In genomic region chr1:171285096-171285892, GRCm38 (mm10) we compare ENCODE assay signal across 8 mouse cellular contexts. TPM values are rescaled to one million over a fixed set of nuclear protein-coding genes. Genes with fewer than 3 reads are reported as not detected.
DNase-seq lines count a peak whose midpoint lies in the region; TF ChIP-seq lines count a peak whose summit lies in the region.

No protein-coding gene starts in this region.

- peak overlapping the region; percentile 48 for H3K27ac ChIP-seq in gastrocnemius, adult 2 months
- H3K27ac ChIP-seq in embryonic facial prominence, embryonic 10.5 days (replicated peaks), result no peak overlapping the region

- no peak for TF ChIP-seq POLR2A in myocyte (IDR thresholded peaks at IDR 0.05; ENCODE audit: insufficient read length, low read depth)

- intact Hi-C loops in gastrocnemius, adult 2 months (cut with DNase I), result loop anchor here (10.0 kb wide), 1 partner anchor 170 kb away; the partner anchor contains the start of gene Cfap126
- intact Hi-C loops in gastrocnemius, postnatal 36 days (cut with DNase I), result loop anchor here (10.0 kb wide), 1 partner anchor 170 kb away; the partner anchor contains the start of gene Cfap126

- peaks cover 10% of the 10 kb centered on the region for H3K79me2 ChIP-seq in myocyte (ENCODE audit: control insufficient read depth, insufficient read depth)

- no peak for TF ChIP-seq CTCF in gastrocnemius, adult 2 months (IDR thresholded peaks at IDR 0.05)

- peaks cover 43% of the 10 kb centered on the region for H3K4me1 ChIP-seq in embryonic facial prominence, embryonic 10.5 days

- H3ac ChIP-seq in myocyte (ENCODE audit: control insufficient read depth, insufficient read length), result no peak overlapping the region

- H3K27me3 ChIP-seq in embryonic facial prominence, embryonic 10.5 days (replicated peaks; ENCODE audit: low read depth, poor library complexity, severe bottlenecking), result no peaks in the 10 kb centered on the region
- no peaks in the 10 kb centered on the region for H3K27me3 ChIP-seq in myocyte (ENCODE audit: control insufficient read depth, insufficient read depth, insufficient read length)

- peak overlapping the region; percentile 51 for H3K4me3 ChIP-seq in gastrocnemius, adult 2 months
- H3K4me3 ChIP-seq in embryonic facial prominence, embryonic 10.5 days, result 0 out of 2 replicates have a peak overlapping the region, but pooled peaks have one; percentile 0
- H3K4me3 ChIP-seq in myocyte, result no peak overlapping the region

- DNase-seq in gastrocnemius, adult 2 months, result no peak
- no peak for DNase-seq in gastrocnemius, postnatal 36 days
- DNase-seq in layer of hippocampus, adult 11-12 months (ENCODE audit: low spot score), result peak; percentile 13
- DNase-seq in layer of hippocampus, postnatal 36 days, result no peak
- DNase-seq in embryonic facial prominence, embryonic 10.5 days (ENCODE audit: low spot score), result no peak
- DNase-seq in lung, postnatal 25 days (ENCODE audit: low spot score), result no peak
- DNase-seq in spleen, postnatal 14 days (ENCODE audit: low spot score in 2 of 2), result no peak

- no peaks in the 10 kb centered on the region for H3K9me3 ChIP-seq in embryonic facial prominence, embryonic 10.5 days

- WGBS in embryonic facial prominence, embryonic 10.5 days, result 87% methylated on average over 20 of the region's 20 CpGs

- peaks cover 71% of the 10 kb centered on the region for H3K36me3 ChIP-seq in embryonic facial prominence, embryonic 10.5 days (replicated peaks)
- H3K36me3 ChIP-seq in myocyte (ENCODE audit: control insufficient read depth, insufficient read depth), result peaks cover 6% of the 10 kb centered on the region

- H3K4me2 ChIP-seq in myocyte (ENCODE audit: low read depth), result no peak overlapping the region

TF ChIP-seq in myocyte, 11 proteins besides CTCF, POLR2A, EP300 and RAD21:
- no peak for TF ChIP-seq MYOD1 (IDR thresholded peaks at IDR 0.05; ENCODE audit: control insufficient read depth in 1 of 3, insufficient read length in 2 of 3, low read depth in 2 of 3)
- peak; percentile 25 for TF ChIP-seq POLR2AphosphoS2 (IDR thresholded peaks at IDR 0.05; ENCODE audit: insufficient read length, low read depth)
TF ChIP-seq in myocyte: peak in this region for 1.

RNA-seq across cellular contexts. Expression of gene Usp21, which starts 2.5 kb away (rescaled TPM):
- 10 to 100 TPM; 15.8 to 18.7 TPM for total RNA-seq in gastrocnemius, adult 2 months (2021)
- total RNA-seq in gastrocnemius, postnatal 36 days (2021), result 10 to 100 TPM; 13.5 to 13.8 TPM
- 10 to 100 TPM; 66.9 to 70.5 TPM for total RNA-seq in layer of hippocampus, postnatal 36 days (2021)
- 106 and 107 TPM in 2 replicates for polyA plus RNA-seq in embryonic facial prominence, embryonic 10.5 days (2016; fragmentation: Nextera tagmentation; extraction: Ambion mirVana)
- polyA plus RNA-seq in myocyte (2012; fragmentation: generic; extraction: Trizol), result 21.0 TPM

RNA-seq across cellular contexts. Expression of gene Ppox, which starts 4.3 kb away (rescaled TPM):
- total RNA-seq in gastrocnemius, adult 2 months (2021), result 1 to 10 TPM; 7.9 to 8.6 TPM
- total RNA-seq in gastrocnemius, postnatal 36 days (2021), result 1 to 10 TPM; 8.7 TPM
- total RNA-seq in layer of hippocampus, postnatal 36 days (2021), result 10 to 100 TPM; 28.0 to 31.4 TPM
- 52.0 and 57.5 TPM in 2 replicates for polyA plus RNA-seq in embryonic facial prominence, embryonic 10.5 days (2016; fragmentation: Nextera tagmentation; extraction: Ambion mirVana)
- 11.7 TPM for polyA plus RNA-seq in myocyte (2012; fragmentation: generic; extraction: Trizol)

RNA-seq across cellular contexts. Expression of gene Ufc1, which starts 9.5 kb away (rescaled TPM):
- total RNA-seq in gastrocnemius, adult 2 months (2021), result 10 to 100 TPM; 84.3 to 93.2 TPM
- 10 to 100 TPM; 80.9 to 82.2 TPM for total RNA-seq in gastrocnemius, postnatal 36 days (2021)
- 100 to 1,000 TPM; 101 to 112 TPM for total RNA-seq in layer of hippocampus, postnatal 36 days (2021)
- 100 and 105 TPM in 2 replicates for polyA plus RNA-seq in embryonic facial prominence, embryonic 10.5 days (2016; fragmentation: Nextera tagmentation; extraction: Ambion mirVana)
- 116 TPM for polyA plus RNA-seq in myocyte (2012; fragmentation: generic; extraction: Trizol)

RNA-seq across cellular contexts. Expression of gene B4galt3, which starts 15.2 kb away (rescaled TPM):
- total RNA-seq in gastrocnemius, adult 2 months (2021), result 10 to 100 TPM; 12.1 to 12.5 TPM
- total RNA-seq in gastrocnemius, postnatal 36 days (2021), result 10 to 100 TPM in 1 of 2 experiments, 1 to 10 TPM in 1; 9.6 to 10.5 TPM
- 10 to 100 TPM; 68.5 to 76.8 TPM for total RNA-seq in layer of hippocampus, postnatal 36 days (2021)
- 68.7 and 70.8 TPM in 2 replicates for polyA plus RNA-seq in embryonic facial prominence, embryonic 10.5 days (2016; fragmentation: Nextera tagmentation; extraction: Ambion mirVana)
- 19.3 TPM for polyA plus RNA-seq in myocyte (2012; fragmentation: generic; extraction: Trizol)

RNA-seq across cellular contexts. Expression of gene Ndufs2, which starts 34.1 kb away (rescaled TPM):
- 1,000 to 10,000 TPM; 1,014 to 1,063 TPM for total RNA-seq in gastrocnemius, adult 2 months (2021)
- 100 to 1,000 TPM; 874 to 989 TPM for total RNA-seq in gastrocnemius, postnatal 36 days (2021)
- total RNA-seq in layer of hippocampus, postnatal 36 days (2021), result 100 to 1,000 TPM; 275 to 286 TPM
- polyA plus RNA-seq in embryonic facial prominence, embryonic 10.5 days (2016; fragmentation: Nextera tagmentation; extraction: Ambion mirVana), result 269 and 279 TPM in 2 replicates
- 409 TPM for polyA plus RNA-seq in myocyte (2012; fragmentation: generic; extraction: Trizol)
